Mouse (Mus musculus) adrenal gland, postnatal 0 days (tissue): ENCODE data around the gene Olfr1259. TPM values are rescaled to one million over a fixed set of nuclear protein-coding genes. Genes with fewer than 3 reads are reported as not detected.

Experiments
- polyA plus RNA-seq: library from polyadenylated mRNA; unstranded; fragments of >200 nt; fragmentation: Nextera tagmentation; extraction: Ambion mirVana; gene quantifications from 2 replicates; pipeline ENCODE4 v1.2.1, GENCODE M21; 2015

The Olfr1259 gene
- not detected in 2 replicates for polyA plus RNA-seq

GRCm38 (mm10) chr2:89948564-89948963, at the start of gene Olfr1259:
TSS of gene Olfr1259 (minus strand) at chr2:89948664.

GRCm38 (mm10) chr2:89990921-89991320, 42.5 kb upstream of the Olfr1259 start, which contains the start of gene Olfr1261:
TSS of gene Olfr1261 (plus strand) at chr2:89991221.

GRCm38 (mm10) chr2:89974184-89974583, 25.7 kb upstream of the Olfr1259 start, which contains the start of gene Olfr1260:
TSS of gene Olfr1260 (plus strand) at chr2:89974340.

GRCm38 (mm10) chr2:89927009-89927408, 21.5 kb downstream of the Olfr1259 start, which contains the start of gene Olfr1258:
TSS of gene Olfr1258 (plus strand) at chr2:89927309.

Other genes with a start within 250 kb of the Olfr1259 start
- gene Olfr1252, start 223.7 kb downstream of the Olfr1259 start, polyA plus RNA-seq = not detected in 2 replicates
- not detected in 2 replicates for gene Olfr1253, start 191.6 kb downstream of the Olfr1259 start, polyA plus RNA-seq
- gene Olfr1254, start 155.0 kb downstream of the Olfr1259 start, polyA plus RNA-seq = not detected in 2 replicates
- gene Olfr1255, start 136.6 kb downstream of the Olfr1259 start, polyA plus RNA-seq = not detected in 2 replicates
- gene Olfr1256, start 107.1 kb downstream of the Olfr1259 start, polyA plus RNA-seq = not detected in 2 replicates
- not detected in 2 replicates for gene Olfr48, start 100.5 kb downstream of the Olfr1259 start, polyA plus RNA-seq
- gene Olfr1257, start 70.2 kb downstream of the Olfr1259 start, polyA plus RNA-seq = not detected in 2 replicates
- not detected in 2 replicates for gene Olfr1258, start 21.4 kb downstream of the Olfr1259 start, polyA plus RNA-seq
- 0.23 and 0.35 TPM in 2 replicates for gene Olfr1260, start 25.7 kb upstream of the Olfr1259 start, polyA plus RNA-seq
- gene Olfr1261, start 42.6 kb upstream of the Olfr1259 start, polyA plus RNA-seq = not detected in 2 replicates
- not detected in 2 replicates for gene Olfr1262, start 51.5 kb upstream of the Olfr1259 start, polyA plus RNA-seq
- gene Olfr1263, start 63.5 kb upstream of the Olfr1259 start, polyA plus RNA-seq = not detected in 2 replicates
- gene Olfr1264, start 76.9 kb upstream of the Olfr1259 start, polyA plus RNA-seq = not detected in 2 replicates
- not detected in 2 replicates for gene Olfr1265, start 86.7 kb upstream of the Olfr1259 start, polyA plus RNA-seq
- not detected in 2 replicates for gene Olfr140, start 114.9 kb upstream of the Olfr1259 start, polyA plus RNA-seq
- not detected in 2 replicates for gene Olfr1269, start 172.7 kb upstream of the Olfr1259 start, polyA plus RNA-seq
- gene Olfr32, start 193.6 kb upstream of the Olfr1259 start, polyA plus RNA-seq = not detected in 2 replicates
- gene Olfr1270, start 204.4 kb upstream of the Olfr1259 start, polyA plus RNA-seq = not detected in 2 replicates